Mouse (Mus musculus) embryonic facial prominence, embryonic 10.5 days (tissue): Measurements from ENCODE around the gene Fbxw4. TPM values are rescaled to one million over a fixed set of nuclear protein-coding genes. Genes with fewer than 3 reads are reported as not detected.

Experiments used
- DNase-seq: peaks from one replicate; pipeline ENCODE4 v3.0.0-alpha.2; 2017; ENCODE audit warnings: low spot score
- H3K27ac ChIP-seq: fragments of 300-500 bp; sonication (generic); replicated peaks from 2 replicates; pipeline ENCODE4 v1.5.1; 2016; ENCODE audit warnings: mild to moderate bottlenecking
- H3K27me3 ChIP-seq: fragments of 300-500 bp; sonication (generic); replicated peaks from 2 replicates; pipeline ENCODE4 v1.6.1; 2016; ENCODE audit warnings: low read depth, mild to moderate bottlenecking; ENCODE audit not compliant: poor library complexity, severe bottlenecking
- H3K36me3 ChIP-seq: fragments of 300-500 bp; sonication (generic); replicated peaks from 2 replicates; pipeline ENCODE4 v1.6.1; 2016; ENCODE audit warnings: mild to moderate bottlenecking, moderate library complexity
- H3K4me1 ChIP-seq: fragments of 300-500 bp; sonication (generic); 2 replicates; pipeline ENCODE4 v1.6.1; 2016
- H3K4me3 ChIP-seq: fragments of 300-500 bp; sonication (generic); 2 replicates; pipeline ENCODE4 v1.5.1; 2016; ENCODE audit warnings: mild to moderate bottlenecking, moderate library complexity
- H3K9me3 ChIP-seq: fragments of 300-500 bp; sonication (generic); 2 replicates; pipeline ENCODE4 v1.6.1; 2016; ENCODE audit warnings: mild to moderate bottlenecking
- WGBS: fragments of 180-500 bp; shearing (Covaris S2); methylation state at CpG from one replicate; pipeline ENCODE4 v1.1.7; 2016; 5-methylcytosine and 5-hydroxymethylcytosine counted together
- polyA plus RNA-seq: library from polyadenylated mRNA; unstranded; fragments of >200 nt; fragmentation: Nextera tagmentation; extraction: Ambion mirVana; gene quantifications from 2 replicates; pipeline ENCODE4 v1.2.1, GENCODE M21; 2016

Gene Fbxw4
- polyA plus RNA-seq, 1 experiment from 2014 or later, result 4.2 TPM

- H3K4me3 ChIP-seq, result no peak overlapping the region
- no peaks in the 10 kb centered on the region for H3K9me3 ChIP-seq
- peaks cover 59% of the 10 kb centered on the region for H3K4me1 ChIP-seq
- peak overlapping the region; percentile 1; the same call in 1 of the 2 replicates for H3K27ac ChIP-seq
- no peak for DNase-seq
- WGBS, result 65% methylated on average over 9 of the region's 9 CpGs
- H3K36me3 ChIP-seq, result peaks cover 13% of the 10 kb centered on the region
- peaks cover 68% of the 10 kb centered on the region for H3K27me3 ChIP-seq
Measured at GRCm38 (mm10) chr19:45584856-45585620, 75.1 kb downstream of the Fbxw4 start.

GRCm38 (mm10) chr19:45583136-45583535 lies 77.0 kb downstream of the Fbxw4 start:
- no peak overlapping the region for H3K27ac ChIP-seq
- WGBS, result 84% methylated on average over 6 of the region's 6 CpGs
- peaks cover 71% of the 10 kb centered on the region for H3K4me1 ChIP-seq
- no peaks in the 10 kb centered on the region for H3K9me3 ChIP-seq
- H3K36me3 ChIP-seq, result peaks cover 31% of the 10 kb centered on the region
- no peak for DNase-seq
- no peak overlapping the region for H3K4me3 ChIP-seq
- peaks cover 76% of the 10 kb centered on the region for H3K27me3 ChIP-seq

- H3K4me3 ChIP-seq, result no peak overlapping the region
- peaks cover 75% of the 10 kb centered on the region for H3K4me1 ChIP-seq
- peak; percentile 41 for DNase-seq
- H3K27me3 ChIP-seq, result peaks cover 76% of the 10 kb centered on the region
- H3K27ac ChIP-seq, result peak overlapping the region; percentile 65
- 11% methylated on average over 8 of the region's 8 CpGs for WGBS
- no peaks in the 10 kb centered on the region for H3K9me3 ChIP-seq
- H3K36me3 ChIP-seq, result peaks cover 39% of the 10 kb centered on the region
Measured at GRCm38 (mm10) chr19:45582161-45582560, 78.0 kb downstream of the Fbxw4 start.

GRCm38 (mm10) chr19:45581257-45581656 lies 78.9 kb downstream of the Fbxw4 start:
- peaks cover 48% of the 10 kb centered on the region for H3K36me3 ChIP-seq
- peak; percentile 76 for DNase-seq
- 64% methylated on average over 3 of the region's 3 CpGs for WGBS
- peak overlapping the region; percentile 65 for H3K27ac ChIP-seq
- H3K9me3 ChIP-seq, result no peaks in the 10 kb centered on the region
- peaks cover 77% of the 10 kb centered on the region for H3K4me1 ChIP-seq
- peaks cover 77% of the 10 kb centered on the region for H3K27me3 ChIP-seq
- H3K4me3 ChIP-seq, result no peak overlapping the region

GRCm38 (mm10) chr19:45580235-45580634 lies 79.9 kb downstream of the Fbxw4 start:
- 52% methylated on average over 12 of the region's 12 CpGs for WGBS
- H3K36me3 ChIP-seq, result peaks cover 49% of the 10 kb centered on the region
- H3K27ac ChIP-seq, result peak overlapping the region; percentile 35; the same call in 1 of the 2 replicates
- no peak for DNase-seq
- H3K4me1 ChIP-seq, result peaks cover 77% of the 10 kb centered on the region
- H3K27me3 ChIP-seq, result peaks cover 77% of the 10 kb centered on the region
- no peaks in the 10 kb centered on the region for H3K9me3 ChIP-seq
- no peak overlapping the region for H3K4me3 ChIP-seq

- Histone ChIP-seq H3K4me3 (no peak overlapping the region), H3K36me3 (peaks cover 53% of the 10 kb centered on the region), H3K9me3 (no peaks in the 10 kb centered on the region), H3K27me3 (peaks cover 77% of the 10 kb centered on the region), H3K27ac (no peak overlapping the region), H3K4me1 (peaks cover 77% of the 10 kb centered on the region)
- DNase-seq, result no peak
- WGBS, result 89% methylated on average over 7 of the region's 7 CpGs
Measured at GRCm38 (mm10) chr19:45579416-45579815, 80.7 kb downstream of the Fbxw4 start.

- WGBS, result 93% methylated on average over 12 of the region's 12 CpGs
- Histone ChIP-seq H3K9me3 (no peaks in the 10 kb centered on the region), H3K4me1 (peaks cover 80% of the 10 kb centered on the region), H3K27ac (no peak overlapping the region), H3K4me3 (no peak overlapping the region), H3K36me3 (peaks cover 53% of the 10 kb centered on the region), H3K27me3 (peaks cover 75% of the 10 kb centered on the region)
- no peak for DNase-seq
Measured at GRCm38 (mm10) chr19:45578976-45579375, 81.1 kb downstream of the Fbxw4 start.

- no peak for DNase-seq
- H3K4me3 ChIP-seq, result no peak overlapping the region
- 82% methylated on average over 14 of the region's 14 CpGs for WGBS
- H3K4me1 ChIP-seq, result peaks cover 74% of the 10 kb centered on the region
- no peaks in the 10 kb centered on the region for H3K9me3 ChIP-seq
- peak overlapping the region; percentile 65 for H3K27ac ChIP-seq
- peaks cover 66% of the 10 kb centered on the region for H3K27me3 ChIP-seq
- peaks cover 64% of the 10 kb centered on the region for H3K36me3 ChIP-seq
Measured at GRCm38 (mm10) chr19:45577141-45577750, 82.9 kb downstream of the Fbxw4 start.

GRCm38 (mm10) chr19:45575632-45576001 lies 84.5 kb downstream of the Fbxw4 start:
- Histone ChIP-seq H3K27me3 (peaks cover 74% of the 10 kb centered on the region), H3K36me3 (peaks cover 64% of the 10 kb centered on the region), H3K4me3 (peak overlapping the region; percentile 25; the same call in 1 of the 2 replicates), H3K9me3 (no peaks in the 10 kb centered on the region), H3K27ac (peak overlapping the region; percentile 76), H3K4me1 (peaks cover 62% of the 10 kb centered on the region)
- peak; percentile 52 for DNase-seq
- 3% methylated on average over 8 of the region's 8 CpGs for WGBS

GRCm38 (mm10) chr19:45574941-45575631 lies 85.0 kb downstream of the Fbxw4 start:
- DNase-seq, result no peak
- Histone ChIP-seq H3K27me3 (peaks cover 75% of the 10 kb centered on the region), H3K36me3 (peaks cover 61% of the 10 kb centered on the region), H3K4me1 (peaks cover 57% of the 10 kb centered on the region), H3K27ac (peak overlapping the region; percentile 76), H3K9me3 (no peaks in the 10 kb centered on the region), H3K4me3 (no peak overlapping the region)
- WGBS, result 42% methylated on average over 19 of the region's 19 CpGs

GRCm38 (mm10) chr19:45574339-45574898 lies 85.7 kb downstream of the Fbxw4 start:
- Histone ChIP-seq H3K4me1 (peaks cover 55% of the 10 kb centered on the region), H3K36me3 (peaks cover 56% of the 10 kb centered on the region), H3K27ac (peak overlapping the region; percentile 76; the same call in 1 of the 2 replicates), H3K27me3 (peaks cover 76% of the 10 kb centered on the region), H3K9me3 (no peaks in the 10 kb centered on the region), H3K4me3 (no peak overlapping the region)
- WGBS, result 80% methylated on average over 7 of the region's 7 CpGs
- DNase-seq, result no peak

GRCm38 (mm10) chr19:45573861-45574267 lies 86.2 kb downstream of the Fbxw4 start:
- H3K27me3 ChIP-seq, result peaks cover 76% of the 10 kb centered on the region
- WGBS, result 19% methylated on average over 6 of the region's 6 CpGs
- H3K4me3 ChIP-seq, result no peak overlapping the region
- peak; percentile 71 for DNase-seq
- H3K9me3 ChIP-seq, result no peaks in the 10 kb centered on the region
- peaks cover 54% of the 10 kb centered on the region for H3K36me3 ChIP-seq
- no peak overlapping the region; the same call in 1 of the 2 replicates for H3K27ac ChIP-seq
- H3K4me1 ChIP-seq, result peaks cover 53% of the 10 kb centered on the region
